Mouse (Mus musculus) liver, adult 2 months (tissue): Measurements from ENCODE around the gene Mzt1.

Source experiments
- CTCF ChIP-seq: fragments of 200-500 bp; IDR thresholded peaks from 2 replicates; pipeline ENCODE4 v1.5.1; 2011; ENCODE audit warnings: low read depth, low read length, control low read depth
- POLR2A ChIP-seq: fragments of 200-500 bp; IDR thresholded peaks from 2 replicates; pipeline ENCODE4 v1.6.1; 2011; ENCODE audit warnings: low read length, control low read depth; ENCODE audit not compliant: insufficient read depth; ENCODE audit errors: extremely low read depth

DNA sequence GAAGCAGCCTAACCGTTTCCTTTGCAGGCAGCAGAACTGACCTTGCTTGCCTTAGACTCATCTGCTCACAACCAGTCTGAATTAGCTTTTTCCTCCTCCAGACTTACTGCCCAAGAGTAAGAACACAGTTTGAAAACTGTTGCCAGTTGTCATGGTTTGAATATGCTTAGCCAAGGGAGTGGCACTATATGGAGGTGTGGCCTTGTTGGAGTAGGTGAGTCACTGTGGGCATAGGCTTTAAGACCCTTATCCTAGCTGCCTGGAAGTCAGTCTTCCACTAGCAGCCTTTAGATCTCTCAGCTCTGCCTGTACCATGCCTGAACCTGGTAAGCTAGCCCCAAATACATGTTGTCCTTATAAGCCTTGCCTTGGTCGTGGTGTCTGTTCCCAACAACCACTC is 8.2 kb downstream of the Mzt1 start:
- TF ChIP-seq POLR2A = no peak
- no peak for TF ChIP-seq CTCF
